Mouse (Mus musculus): ENCODE measurements around the gene Klk7.

GRCm38 (mm10) chr7:43789295-43789694, 21.8 kb upstream of the Klk7 start:
- TF ChIP-seq CTCF (IDR thresholded peaks at IDR 0.05), result peak; percentile 28; the same call in 1 of the 2 replicates
- TF ChIP-seq EP300 (IDR thresholded peaks at IDR 0.05), result no peak
